Mouse (Mus musculus): ENCODE data around the gene Sycp2l.

DNA sequence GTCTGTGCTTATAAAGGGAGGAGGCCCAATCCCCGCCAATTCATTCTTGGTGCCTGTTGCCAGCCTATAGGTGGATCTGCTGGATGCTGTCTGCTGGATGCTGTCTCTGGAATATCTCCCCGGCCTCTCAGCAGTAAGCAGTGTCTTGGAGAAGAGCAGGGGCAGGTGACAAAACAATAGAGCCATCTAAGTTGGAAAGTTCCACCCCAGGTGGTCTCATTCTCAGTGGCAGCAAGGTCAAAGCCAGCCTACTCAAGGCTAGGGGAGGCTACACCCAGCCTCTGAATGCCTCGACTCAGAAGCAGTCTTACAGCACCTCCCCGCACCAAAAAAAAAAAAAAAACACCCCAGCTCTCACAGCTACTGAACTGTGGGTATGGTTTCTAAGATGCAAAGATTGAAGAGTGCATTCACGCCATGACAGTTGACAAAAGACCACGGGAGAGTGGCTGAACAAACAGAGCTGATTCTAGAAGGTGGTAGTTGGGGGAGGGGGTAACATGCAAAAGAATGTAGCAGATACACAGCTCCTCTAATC is 31.4 kb downstream of the Sycp2l start:
- TF ChIP-seq GATA1 (IDR thresholded peaks at IDR 0.05; ENCODE audit: borderline replicate concordance, low read length) (no peak), FLI1 (IDR thresholded peaks at IDR 0.05; ENCODE audit: low read length) (no peak)
